ENCODE assay signal across 19 mouse cellular contexts in the genomic region with DNA sequence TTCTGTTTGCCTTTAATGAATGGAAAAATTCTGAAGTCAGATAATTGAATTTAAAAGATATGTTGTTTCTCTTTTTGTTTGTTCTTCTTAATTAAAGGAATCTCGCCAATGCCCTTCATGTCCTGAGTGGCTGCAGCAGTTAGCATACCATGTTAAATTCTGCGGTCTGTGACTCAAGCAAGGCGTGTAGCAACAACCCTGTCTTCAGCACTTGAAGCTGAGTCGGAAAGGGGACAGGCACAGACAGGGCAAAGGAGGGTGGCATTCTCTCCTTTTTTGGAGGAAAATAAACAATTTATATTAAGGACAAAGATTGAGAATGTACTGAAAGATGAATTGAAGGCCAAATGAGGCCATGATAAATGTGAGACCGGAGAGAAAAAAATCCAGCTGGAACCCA. TPM values are rescaled to one million over a fixed set of nuclear protein-coding genes. Genes with fewer than 3 reads are reported as not detected.
DNase-seq lines count a peak whose midpoint lies in the region.
"Had no signal": no experiment of that assay in that cellular context is flagged by ENCODE, and none has a peak within 500 bp of the region (broad histone marks: within the 10 kb centered on the region; RNA-seq: fewer than 3 reads in every experiment).

No protein-coding gene starts in this region.

- intact Hi-C loops in heart, postnatal 36 days (cut with DNase I), result no loop called here

- peak; percentile 12 for DNase-seq in heart, adult 11 months
- no peak for DNase-seq in heart, postnatal 36 days
- peak; percentile 8 for DNase-seq in lung, postnatal 25 days (ENCODE audit: low spot score)
- DNase-seq in lung, postnatal 4 days, result no peak
- DNase-seq in 3134 (ENCODE audit: extremely low read depth, insufficient read length, low spot score), result peak; percentile 60
- DNase-seq in fat pad, adult 2 months (ENCODE audit: extremely low read depth, low read depth, low spot score), result peak; percentile 16
- no peak for DNase-seq in cerebellum, adult 11 months
- DNase-seq: adrenal gland, postnatal 25 days; cerebellum, adult 18-20 months; cerebellum, postnatal 10 days; gastrocnemius, adult 2 months; gastrocnemius, postnatal 36 days; heart, adult 2 months; kidney, adult 11 months; liver, embryonic 13.5 days; thymus, adult 2 months; thymus, postnatal 36 days had no signal

RNA-seq across cellular contexts. Expression of gene Fat1, which starts 58.2 kb away (rescaled TPM):
- total RNA-seq in heart, postnatal 36 days (2021), result 10 to 100 TPM; 14.9 to 19.2 TPM
- total RNA-seq: common myeloid progenitor, adult 5-6 weeks; megakaryocyte progenitor cell, adult 5-6 weeks had no signal

Comparison
In these comparisons a context has a peak if more than half of its experiments do, and no peak if none do; other contexts are left out.
1. DNase-seq: peak in heart, adult 11 months (single experiment), lung, postnatal 25 days (single experiment), 3134 (single experiment) and fat pad, adult 2 months (single experiment); none in heart, postnatal 36 days (0 of 2), lung, postnatal 4 days (0 of 2) and cerebellum, adult 11 months (single experiment).